Comparison of ENCODE assay signal across 27 mouse cellular contexts in the genomic region with DNA sequence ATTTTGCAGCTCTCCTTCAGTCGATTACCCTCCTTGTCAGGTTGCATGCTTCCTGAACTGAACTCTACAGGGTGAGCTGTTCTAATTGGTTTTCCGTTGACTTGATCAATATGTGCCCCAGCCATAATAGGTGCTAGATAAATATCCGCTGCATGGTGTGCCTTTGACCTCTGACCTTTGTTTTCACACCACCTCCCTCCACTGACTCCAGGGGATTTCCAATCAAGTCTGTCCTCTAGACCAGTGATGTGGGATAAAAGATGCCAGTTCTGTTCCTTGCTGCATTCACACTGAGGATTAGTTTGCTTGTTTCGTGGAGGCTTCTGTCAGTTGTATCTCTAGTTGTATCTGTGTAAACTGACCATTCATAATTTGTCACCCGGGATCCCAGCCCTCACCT. TPM values are rescaled to one million over a fixed set of nuclear protein-coding genes. Genes with fewer than 3 reads are reported as not detected.
DNase-seq lines count a peak whose midpoint lies in the region; ATAC-seq lines count a peak whose summit lies in the region.
"Had no signal": no experiment of that assay in that cellular context is flagged by ENCODE, and none has a peak within 500 bp of the region (broad histone marks: within the 10 kb centered on the region; RNA-seq: fewer than 3 reads in every experiment).

No protein-coding gene starts in this region.

- DNase-seq in embryo, embryonic 10.5 days (ENCODE audit: low spot score): peak; percentile 34
- no peak for DNase-seq in embryo, embryonic 9.5 days (ENCODE audit: extremely low spot score)
- DNase-seq in kidney, adult 8-10 months: no peak
- DNase-seq in neural tube, embryonic 11.5 days (ENCODE audit: low spot score): no peak
- DNase-seq in neural tube, embryonic 10.5 days (ENCODE audit: extremely low spot score, low spot score): no peak
- no peak for DNase-seq in layer of hippocampus, adult 9-10 months (ENCODE audit: low spot score)
- DNase-seq: adrenal gland, postnatal 10 days; cerebellum, adult 18-20 months; cerebellum, postnatal 14 days; gastrocnemius, postnatal 36 days; heart, postnatal 36 days; kidney, postnatal 10 days; layer of hippocampus, postnatal 36 days; lung, postnatal 36 days; midbrain, embryonic 14.5 days; thymus, adult 2 months; thymus, postnatal 4 days had no signal

- H3K27me3 ChIP-seq in kidney, embryonic 16.5 days (ENCODE audit: insufficient read depth, low read length): no peaks in the 10 kb centered on the region
- no peaks in the 10 kb centered on the region for H3K27me3 ChIP-seq in neural tube, embryonic 11.5 days (ENCODE audit: control insufficient read depth, insufficient read depth, low read length)
- H3K27me3 ChIP-seq: heart, embryonic 15.5 days; hindbrain, embryonic 15.5 days; limb, embryonic 13.5 days; lung, embryonic 15.5 days; megakaryocyte, embryonic 14.5 days had no signal

- H3K4me2 ChIP-seq in kidney, embryonic 16.5 days (replicated peaks; ENCODE audit: low read depth, low read length): no peak overlapping the region
- H3K4me2 ChIP-seq in neural tube, embryonic 11.5 days (ENCODE audit: low read depth): no peak overlapping the region
- H3K4me2 ChIP-seq: heart, embryonic 15.5 days; hindbrain, embryonic 15.5 days; limb, embryonic 13.5 days; lung, embryonic 15.5 days had no signal

- H3K36me3 ChIP-seq in kidney, embryonic 16.5 days (ENCODE audit: insufficient read depth, low read length): no peaks in the 10 kb centered on the region
- H3K36me3 ChIP-seq in neural tube, embryonic 11.5 days (ENCODE audit: control insufficient read depth, insufficient read depth, low read length): no peaks in the 10 kb centered on the region
- H3K36me3 ChIP-seq: forebrain, embryonic 10.5 days; heart, embryonic 15.5 days; hindbrain, embryonic 15.5 days; limb, embryonic 13.5 days; lung, embryonic 15.5 days had no signal

- WGBS in kidney, embryonic 16.5 days: 44% methylated on average over 5 of the region's 5 CpGs
- WGBS in neural tube, embryonic 11.5 days: 60% methylated on average over 5 of the region's 5 CpGs

- no peaks in the 10 kb centered on the region for H3K9me3 ChIP-seq in kidney, embryonic 16.5 days (ENCODE audit: low read length)
- H3K9me3 ChIP-seq in neural tube, embryonic 11.5 days (ENCODE audit: control insufficient read depth, low read length): no peaks in the 10 kb centered on the region
- H3K9me3 ChIP-seq: forebrain, embryonic 10.5 days; heart, embryonic 15.5 days; hindbrain, embryonic 15.5 days; limb, embryonic 13.5 days; lung, embryonic 15.5 days; megakaryocyte, embryonic 14.5 days had no signal

- no peak overlapping the region for H3K9ac ChIP-seq in kidney, embryonic 16.5 days (replicated peaks; ENCODE audit: low read length)
- H3K9ac ChIP-seq in neural tube, embryonic 11.5 days (ENCODE audit: low read length): no peak overlapping the region
- H3K9ac ChIP-seq: heart, embryonic 15.5 days; hindbrain, embryonic 15.5 days; limb, embryonic 13.5 days; lung, embryonic 15.5 days had no signal

- H3K27ac ChIP-seq in kidney, embryonic 16.5 days (ENCODE audit: low read length): no peak overlapping the region
- H3K27ac ChIP-seq in neural tube, embryonic 11.5 days (ENCODE audit: low read depth, low read length): no peak overlapping the region
- H3K27ac ChIP-seq: forebrain, embryonic 10.5 days; heart, embryonic 15.5 days; hindbrain, embryonic 15.5 days; limb, embryonic 13.5 days; lung, embryonic 15.5 days; stomach, postnatal 0 days had no signal

- ATAC-seq in kidney, embryonic 16.5 days (ENCODE audit: low FRiP score, low TSS enrichment): peak; percentile 30; the same call in 1 of the 2 replicates
- 0 out of 2 replicates have a peak, but pooled peaks have one; percentile 23 for ATAC-seq in neural tube, embryonic 11.5 days (ENCODE audit: insufficient read depth, low FRiP score, low TSS enrichment)

- 0 out of 2 replicates have a peak, but pooled peaks cover 2% of the 10 kb centered on the region for H3K4me1 ChIP-seq in kidney, embryonic 16.5 days (ENCODE audit: insufficient read depth, low read length)
- H3K4me1 ChIP-seq in neural tube, embryonic 11.5 days (ENCODE audit: control insufficient read depth, insufficient read depth, low read length): no peaks in the 10 kb centered on the region
- H3K4me1 ChIP-seq: heart, embryonic 15.5 days; hindbrain, embryonic 15.5 days; limb, embryonic 13.5 days; megakaryocyte, embryonic 14.5 days had no signal

- no peak overlapping the region for H3K4me3 ChIP-seq in kidney, embryonic 16.5 days (ENCODE audit: low read length)
- no peak overlapping the region for H3K4me3 ChIP-seq in neural tube, embryonic 11.5 days (ENCODE audit: low read depth, low read length)
- H3K4me3 ChIP-seq: forebrain, embryonic 10.5 days; heart, embryonic 15.5 days; hindbrain, embryonic 15.5 days; limb, embryonic 13.5 days; lung, embryonic 15.5 days; megakaryocyte, embryonic 14.5 days had no signal

RNA-seq across cellular contexts. Expression of gene Adh1, which starts 6.6 kb away (rescaled TPM):
- polyA plus RNA-seq in kidney, embryonic 16.5 days (2015; fragmentation: Nextera tagmentation; extraction: Ambion mirVana): 77.6 and 115 TPM in 2 replicates
- 1.9 and 2.1 TPM in 2 replicates for polyA plus RNA-seq in neural tube, embryonic 11.5 days (2014; fragmentation: Nextera tagmentation; extraction: Ambion mirVana)

RNA-seq across cellular contexts. Expression of gene Adh7, which starts 36.6 kb away (rescaled TPM):
- 0.46 and 0.66 TPM in 2 replicates for polyA plus RNA-seq in kidney, embryonic 16.5 days (2015; fragmentation: Nextera tagmentation; extraction: Ambion mirVana)
- 0.13 TPM in 1 of 2 replicates, not detected in the other for polyA plus RNA-seq in neural tube, embryonic 11.5 days (2014; fragmentation: Nextera tagmentation; extraction: Ambion mirVana)
- polyA plus RNA-seq: forebrain, embryonic 10.5 days; intestine, embryonic 14.5 days had no signal

RNA-seq across cellular contexts. Expression of gene Adh6a, which starts 58.9 kb away (rescaled TPM):
- polyA plus RNA-seq in kidney, embryonic 16.5 days (2015; fragmentation: Nextera tagmentation; extraction: Ambion mirVana): 0.17 TPM in 1 of 2 replicates, not detected in the other
- not detected in 2 replicates for polyA plus RNA-seq in neural tube, embryonic 11.5 days (2014; fragmentation: Nextera tagmentation; extraction: Ambion mirVana)
- polyA plus RNA-seq: forebrain, embryonic 10.5 days; heart, embryonic 15.5 days; hindbrain, embryonic 15.5 days; limb, embryonic 13.5 days; midbrain, embryonic 14.5 days; neural tube, embryonic 14.5 days had no signal

Comparison
In these comparisons a context has a peak if more than half of its experiments do, and no peak if none do; other contexts are left out.
1. RNA of gene Adh1, which starts 6.6 kb away (polyA plus RNA-seq): 77.6 to 115 TPM in kidney, embryonic 16.5 days; 1.9 to 2.1 TPM in neural tube, embryonic 11.5 days; every median in the first group is over 10 times any median in the second.